Mouse (Mus musculus) spleen, adult 2 months (tissue): ENCODE measurements around the gene Sap25.

ENCODE experiments used
- CTCF ChIP-seq: fragments of 200-500 bp; IDR thresholded peaks from 2 replicates; pipeline ENCODE4 v1.5.1; 2011; ENCODE audit warnings: mild to moderate bottlenecking, inconsistent platforms; ENCODE audit not compliant: insufficient read depth, insufficient read length, insufficient replicate concordance; ENCODE audit errors: extremely low read depth
- POLR2A ChIP-seq: fragments of 200-500 bp; IDR thresholded peaks from 2 replicates; pipeline ENCODE4 v1.6.1; 2011; ENCODE audit warnings: low read depth, low read length, inconsistent platforms

DNA sequence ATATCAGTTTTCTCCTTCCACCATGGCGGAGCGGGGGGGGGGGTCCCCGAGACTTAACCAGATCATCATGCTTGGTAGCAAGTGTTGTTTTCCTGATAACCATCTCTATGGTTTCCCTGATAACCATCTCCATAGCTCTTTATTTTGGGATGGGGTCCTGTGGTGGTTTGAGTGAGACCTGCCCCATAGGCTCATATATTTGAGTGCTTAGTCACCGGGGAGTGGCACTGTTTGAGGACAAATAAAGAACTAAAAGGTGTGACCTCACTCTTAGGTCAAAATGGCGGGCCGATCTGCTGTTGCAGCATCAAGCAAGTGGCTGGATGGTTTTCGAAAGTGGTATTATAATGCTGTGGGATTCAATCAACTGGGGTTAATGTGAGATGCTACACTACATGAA, 25.8 kb upstream of the Sap25 start:
- no peak for TF ChIP-seq POLR2A
- TF ChIP-seq CTCF, result no peak
